Mouse (Mus musculus) heart, embryonic 14.5 days (tissue): ENCODE data around the gene Fat4. TPM values are rescaled to one million over a fixed set of nuclear protein-coding genes. Genes with fewer than 3 reads are reported as not detected.

Source experiments
- ATAC-seq: fragments of 200-750 bp; cut with Nextera tagmentation; 2 replicates; pipeline ENCODE4 v1.8.0; 2017; ENCODE audit warnings: low read depth, moderate TSS enrichment; ENCODE audit not compliant: insufficient number of reproducible peaks, insufficient read depth, low FRiP score
- H3K27ac ChIP-seq, 2 experiments: fragments of 200-500 bp in 1 of 2; fragments of 300-500 bp in 1 of 2; sonication (generic) in 1 of 2; replicated peaks in 1 of 2; 2 replicates each; pipeline ENCODE4 v1.5.1; 2012 to 2014; ENCODE audit warnings: low read depth in 2 of 2, low read length in 2 of 2, control low read depth in 1 of 2, mild to moderate bottlenecking in 1 of 2, mixed read lengths in 1 of 2; ENCODE audit not compliant: control insufficient read depth in 1 of 2, insufficient read depth in 1 of 2
- H3K27me3 ChIP-seq: fragments of 300-500 bp; sonication (generic); 2 replicates; pipeline ENCODE4 v1.6.1; 2014; ENCODE audit warnings: mild to moderate bottlenecking, low read length, control low read depth; ENCODE audit not compliant: control insufficient read depth, insufficient read depth
- H3K36me3 ChIP-seq: fragments of 300-500 bp; sonication (generic); 2 replicates; pipeline ENCODE4 v1.6.1; 2014; ENCODE audit warnings: mild to moderate bottlenecking, control low read depth, low read length, mixed read lengths; ENCODE audit not compliant: control insufficient read depth, insufficient read depth
- H3K4me1 ChIP-seq, 2 experiments: fragments of 200-500 bp in 1 of 2; fragments of 300-500 bp in 1 of 2; sonication (generic) in 1 of 2; 2 replicates each; pipeline ENCODE4 v1.6.1; 2012 to 2014; ENCODE audit warnings: low read length in 2 of 2, control low read depth in 1 of 2, mixed read lengths in 1 of 2; ENCODE audit not compliant: control insufficient read depth in 2 of 2, insufficient read depth in 2 of 2
- H3K4me2 ChIP-seq: fragments of 300-500 bp; sonication (generic); 2 replicates; pipeline ENCODE4 v1.6.1; 2014; ENCODE audit warnings: mild to moderate bottlenecking, low read length
- H3K4me3 ChIP-seq, 2 experiments: fragments of 200-500 bp in 1 of 2; fragments of 300-500 bp in 1 of 2; sonication (generic) in 1 of 2; 2 replicates each; pipeline ENCODE4 v1.5.1; 2012 to 2014; ENCODE audit warnings: low read length in 2 of 2, mild to moderate bottlenecking in 2 of 2, control low read depth in 1 of 2, low read depth in 1 of 2, moderate library complexity in 1 of 2; ENCODE audit not compliant: control insufficient read depth in 1 of 2, insufficient read depth in 1 of 2
- H3K9ac ChIP-seq: fragments of 300-500 bp; sonication (generic); 2 replicates; pipeline ENCODE4 v1.6.1; 2014; ENCODE audit warnings: mild to moderate bottlenecking, low read length
- H3K9me3 ChIP-seq: fragments of 300-500 bp; sonication (generic); 2 replicates; pipeline ENCODE4 v1.6.1; 2016; ENCODE audit warnings: low read length, control low read depth; ENCODE audit not compliant: control insufficient read depth
- WGBS: fragments of 180-500 bp; shearing (Covaris S2); extraction: QIAGEN DNeasy Blood & Tissue Kit; methylation state at CpG from one replicate; pipeline ENCODE4 v1.1.7; 2014; 5-methylcytosine and 5-hydroxymethylcytosine counted together
- polyA plus RNA-seq: library from polyadenylated mRNA; unstranded; fragments of >200 nt; fragmentation: Nextera tagmentation; extraction: Ambion mirVana; gene quantifications from 2 replicates; pipeline ENCODE4 v1.2.1, GENCODE M21; 2014

Fat4 gene
- polyA plus RNA-seq, 1 experiment from 2014 or later = 4.9 TPM

DNA sequence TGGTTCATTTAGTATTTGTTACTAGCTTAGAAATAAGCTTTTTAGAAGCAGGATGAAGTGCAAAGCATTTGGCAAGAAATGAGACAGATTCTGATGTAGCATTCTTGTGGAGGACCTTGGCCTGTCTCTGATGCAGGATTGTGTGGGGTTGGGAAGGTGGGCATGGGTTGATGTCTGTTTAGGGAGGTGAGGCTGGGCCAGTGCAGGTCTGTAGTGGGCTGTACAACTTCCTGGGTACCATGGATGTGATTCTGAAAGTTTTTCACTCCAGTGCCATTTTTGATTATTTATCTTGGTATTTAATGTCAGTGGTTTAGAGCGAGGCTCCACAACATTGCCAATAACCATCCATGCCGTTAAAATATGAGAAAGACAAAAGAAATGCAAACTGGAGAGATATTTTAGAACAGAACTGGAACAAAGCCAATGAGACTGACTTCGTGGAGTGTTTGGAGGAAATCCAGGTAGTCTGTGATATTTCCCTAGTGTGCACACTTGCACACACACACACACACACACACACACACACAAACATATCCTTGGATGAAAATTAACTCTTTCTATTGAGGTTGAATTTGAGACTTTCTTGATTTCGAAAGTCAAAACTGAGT is 41.4 kb downstream of the Fat4 start:
- WGBS = 37% methylated on average over 4 of the region's 4 CpGs
- H3K4me2 ChIP-seq = peak overlapping the region; percentile 25; the same call in 1 of the 2 replicates
- peaks cover 5 to 14% of the 10 kb centered on the region in 2 experiments for H3K4me1 ChIP-seq
- no peaks in the 10 kb centered on the region for H3K36me3 ChIP-seq
- H3K4me3 ChIP-seq = no peak overlapping the region
- no peak overlapping the region for H3K9ac ChIP-seq
- H3K27ac ChIP-seq = peak overlapping the region; percentile 41 to 61; a peak in 3 of 4 replicates
- no peaks in the 10 kb centered on the region for H3K27me3 ChIP-seq
- no peaks in the 10 kb centered on the region for H3K9me3 ChIP-seq
- ATAC-seq = no peak

- peak overlapping the region; percentile 25; the same call in 1 of the 2 replicates for H3K4me2 ChIP-seq
- no peak overlapping the region for H3K9ac ChIP-seq
- ATAC-seq = no peak
- peak overlapping the region in 1 of 2 experiments; percentile 64; a peak in 2 of 4 replicates for H3K27ac ChIP-seq
- H3K36me3 ChIP-seq = no peaks in the 10 kb centered on the region
- WGBS = 43% methylated on average over 3 of the region's 3 CpGs
- no peaks in the 10 kb centered on the region for H3K9me3 ChIP-seq
- H3K4me1 ChIP-seq = peaks cover 5 to 14% of the 10 kb centered on the region in 2 experiments
- no peaks in the 10 kb centered on the region for H3K27me3 ChIP-seq
- H3K4me3 ChIP-seq = no peak overlapping the region
Measured at GRCm38 (mm10) chr3:38928751-38929150, 42.0 kb downstream of the Fat4 start.

DNA sequence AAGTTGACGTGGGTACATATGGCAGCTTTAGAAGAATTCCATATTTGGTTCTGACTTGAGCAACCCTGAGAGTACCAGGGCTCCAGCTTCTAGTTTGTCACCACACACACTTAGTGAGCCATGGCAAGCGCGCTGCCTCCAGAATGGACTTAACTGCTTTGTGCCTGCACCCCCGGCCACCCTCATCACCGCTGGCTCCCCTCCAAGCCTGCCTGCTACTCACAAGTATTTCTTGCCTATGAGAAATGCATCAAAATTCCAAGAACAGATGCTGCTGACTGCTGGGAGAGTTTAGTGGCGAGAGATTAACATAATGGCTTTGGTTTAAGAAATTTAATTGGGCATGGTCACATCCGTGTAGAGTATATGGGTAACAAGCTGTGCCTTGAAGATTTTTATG is 48.0 kb downstream of the Fat4 start:
- 65% methylated on average over 7 of the region's 7 CpGs for WGBS
- no peak for ATAC-seq
- peaks cover 10 to 25% of the 10 kb centered on the region in 2 experiments for H3K4me1 ChIP-seq

DNA sequence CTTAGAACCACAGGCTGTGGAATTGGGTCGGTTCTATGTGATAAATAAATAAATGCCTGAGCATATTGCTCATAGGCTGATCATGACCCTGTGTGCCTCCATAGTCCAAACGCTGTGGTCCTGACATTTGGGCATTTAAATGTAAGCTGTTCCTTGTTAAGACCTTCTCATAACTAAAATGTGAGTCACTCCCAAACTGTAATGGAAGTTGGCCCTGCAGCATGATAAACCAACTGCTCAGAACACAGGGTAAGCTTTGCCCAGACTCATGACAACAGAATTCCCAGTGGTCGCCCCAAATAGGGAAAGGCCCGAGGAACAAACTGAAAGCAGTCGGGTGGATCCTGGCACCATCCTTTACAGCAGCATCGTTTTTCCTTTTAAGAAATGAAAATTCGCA is 49.7 kb downstream of the Fat4 start:
- no peak overlapping the region for H3K27ac ChIP-seq

More for the DNA sequence above, 48.0 kb downstream of the Fat4 start:
- no peaks in the 10 kb centered on the region for H3K9me3 ChIP-seq
- H3K27me3 ChIP-seq = no peaks in the 10 kb centered on the region
- H3K27ac ChIP-seq = no peak overlapping the region
- H3K4me2 ChIP-seq = no peak overlapping the region
- no peak overlapping the region for H3K9ac ChIP-seq
- no peak overlapping the region for H3K4me3 ChIP-seq
- H3K36me3 ChIP-seq = no peaks in the 10 kb centered on the region

GRCm38 (mm10) chr3:38937159-38937558 is 50.4 kb downstream of the Fat4 start:
- H3K27ac ChIP-seq = 0 out of 4 replicates have a peak overlapping the region, but pooled peaks of 1 of the 2 experiments have one; percentile 14
- ATAC-seq = no peak
- WGBS = 63% methylated on average over 8 of the region's 8 CpGs

More for the DNA sequence above, 49.7 kb downstream of the Fat4 start:
- Histone ChIP-seq H3K4me1 (peaks cover 10 to 33% of the 10 kb centered on the region in 2 experiments), H3K27me3 (no peaks in the 10 kb centered on the region), H3K4me3 (no peak overlapping the region), H3K36me3 (no peaks in the 10 kb centered on the region), H3K9ac (no peak overlapping the region), H3K4me2 (no peak overlapping the region), H3K9me3 (no peaks in the 10 kb centered on the region)
- 73% methylated on average over 7 of the region's 7 CpGs for WGBS
- no peak for ATAC-seq

GRCm38 (mm10) chr3:38938136-38938535 is 51.4 kb downstream of the Fat4 start:
- ATAC-seq = no peak
- Histone ChIP-seq H3K4me3 (no peak overlapping the region), H3K36me3 (peaks cover 6% of the 10 kb centered on the region; the same call in 1 of the 2 replicates), H3K27me3 (no peaks in the 10 kb centered on the region), H3K4me1 (peaks cover 10 to 33% of the 10 kb centered on the region in 2 experiments), H3K9me3 (no peaks in the 10 kb centered on the region), H3K4me2 (no peak overlapping the region), H3K27ac (no peak overlapping the region), H3K9ac (no peak overlapping the region)
- 29% methylated on average over 5 of the region's 5 CpGs for WGBS

More at GRCm38 (mm10) chr3:38937159-38937558, 50.4 kb downstream of the Fat4 start:
- Histone ChIP-seq H3K4me3 (no peak overlapping the region), H3K9ac (no peak overlapping the region), H3K9me3 (no peaks in the 10 kb centered on the region), H3K36me3 (no peaks in the 10 kb centered on the region), H3K4me1 (peaks cover 10 to 33% of the 10 kb centered on the region in 2 experiments), H3K27me3 (no peaks in the 10 kb centered on the region), H3K4me2 (no peak overlapping the region)

DNA sequence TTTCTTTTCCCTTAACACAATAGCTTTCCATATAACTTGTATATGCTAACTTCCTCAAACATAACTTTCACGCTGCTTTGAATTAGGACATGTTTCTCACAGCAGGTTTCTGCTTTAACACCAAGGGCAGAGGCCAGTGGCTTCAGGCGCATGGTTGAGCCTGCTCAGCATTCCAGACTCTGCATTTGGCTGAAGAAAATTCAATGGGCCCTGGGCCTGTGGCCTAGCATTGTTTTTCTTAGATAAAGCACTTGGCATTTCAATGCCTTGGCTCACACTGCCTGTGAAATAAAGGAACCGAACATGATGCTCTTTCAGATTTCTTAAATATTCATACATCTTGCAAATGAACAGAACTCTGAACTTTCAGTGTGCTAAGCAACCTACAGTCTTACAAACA is 52.8 kb downstream of the Fat4 start:
- H3K27ac ChIP-seq = no peak overlapping the region
- no peak overlapping the region for H3K9ac ChIP-seq
- H3K4me3 ChIP-seq = no peak overlapping the region
- no peak for ATAC-seq
- WGBS = 23% methylated on average over 3 of the region's 3 CpGs
- no peaks in the 10 kb centered on the region for H3K9me3 ChIP-seq
- no peaks in the 10 kb centered on the region for H3K27me3 ChIP-seq
- no peak overlapping the region for H3K4me2 ChIP-seq
- peaks cover 10% of the 10 kb centered on the region; the same call in 1 of the 2 replicates for H3K36me3 ChIP-seq
- peaks cover 10 to 33% of the 10 kb centered on the region in 2 experiments for H3K4me1 ChIP-seq
